Mouse (Mus musculus): ENCODE results near the gene Scamp3.

GRCm38 (mm10) chr3:89202253-89203141 is 25.2 kb downstream of the Scamp3 start, which contains the start of gene Gba:
- TF ChIP-seq CTCF (IDR thresholded peaks at IDR 0.05; ENCODE audit: control insufficient read depth, insufficient read depth, insufficient replicate concordance, low read depth, low read length): no peak
- TF ChIP-seq POLR2A (IDR thresholded peaks at IDR 0.05; ENCODE audit: control insufficient read depth, low read depth, low read length): no peak
